Mouse (Mus musculus): ENCODE measurements around the gene Sfxn2.
"Not testable (repeated sequence)": the region's sequence is repeated elsewhere in the genome, so short reads cannot be mapped to it uniquely, and the experiment has no call there.

GRCm38 (mm10) chr19:46571211-46571877 is 1.8 kb upstream of the Sfxn2 start:
- not testable (repeated sequence) for TF ChIP-seq GATA1 (IDR thresholded peaks at IDR 0.05; ENCODE audit: borderline replicate concordance, low read length); FLI1 (IDR thresholded peaks at IDR 0.05; ENCODE audit: low read length)

Measured in megakaryocyte, embryonic 14.5 days (primary cell).